In the genomic region with DNA sequence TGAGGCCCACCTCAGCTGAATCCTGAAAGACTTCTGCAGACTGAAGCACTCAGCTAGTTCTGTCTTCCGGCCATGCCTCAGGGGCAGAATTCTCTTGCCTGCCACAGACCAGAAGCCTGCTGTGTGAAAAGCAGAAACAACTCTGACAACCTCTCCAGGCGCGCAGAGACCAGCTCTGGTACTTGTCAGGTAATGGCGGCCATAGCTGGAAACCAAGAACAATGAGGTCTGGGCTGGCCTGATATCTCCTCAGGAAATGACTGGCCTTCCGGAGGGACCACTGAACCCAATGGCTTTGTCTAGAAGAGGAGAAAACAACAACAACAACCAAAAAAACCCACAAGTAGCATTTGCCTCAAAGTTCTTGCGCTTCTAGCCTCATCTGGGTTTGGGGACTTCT, we compare ENCODE assay signal across 9 mouse cellular contexts. TPM values are rescaled to one million over a fixed set of nuclear protein-coding genes. Genes with fewer than 3 reads are reported as not detected.
DNase-seq lines count a peak whose midpoint lies in the region; ATAC-seq and TF ChIP-seq lines count a peak whose summit lies in the region.
"Had no signal": no experiment of that assay in that cellular context is flagged by ENCODE, and none has a peak within 500 bp of the region (broad histone marks: within the 10 kb centered on the region; RNA-seq: fewer than 3 reads in every experiment).

No protein-coding gene starts in this region.

- peak; percentile 22 for DNase-seq in gastrocnemius, postnatal 25 days
- DNase-seq in gastrocnemius, postnatal 4 days (ENCODE audit: low spot score in 2 of 2): no peak
- no peak for DNase-seq in heart, embryonic 10.5 days (ENCODE audit: low spot score)
- DNase-seq in kidney, postnatal 0 days (ENCODE audit: low spot score): no peak
- DNase-seq in lung, postnatal 36 days: peak; percentile 74
- no peak for DNase-seq in frontal cortex, postnatal 10 days (ENCODE audit: low spot score in 2 of 2)
- no peak for DNase-seq in layer of hippocampus, postnatal 25 days (ENCODE audit: extremely low spot score in 1 of 2, low spot score in 1 of 2)

- TF ChIP-seq CTCF in kidney, postnatal 0 days (IDR thresholded peaks at IDR 0.05; ENCODE audit: low read depth): no peak

- peaks cover 40% of the 10 kb centered on the region for H3K4me1 ChIP-seq in heart, embryonic 10.5 days
- H3K4me1 ChIP-seq in kidney, postnatal 0 days (replicated peaks; ENCODE audit: insufficient read depth, low read length): no peaks in the 10 kb centered on the region

- H3K9me3 ChIP-seq in heart, embryonic 10.5 days: no peaks in the 10 kb centered on the region
- no peaks in the 10 kb centered on the region for H3K9me3 ChIP-seq in kidney, postnatal 0 days (replicated peaks; ENCODE audit: low read length)

- 0 out of 2 replicates have a peak, but pooled peaks cover 4% of the 10 kb centered on the region for H3K36me3 ChIP-seq in heart, embryonic 10.5 days
- no peaks in the 10 kb centered on the region for H3K36me3 ChIP-seq in kidney, postnatal 0 days (ENCODE audit: insufficient read depth, low read length)

- no peaks in the 10 kb centered on the region for H3K27me3 ChIP-seq in heart, embryonic 10.5 days (ENCODE audit: insufficient read depth, poor library complexity, severe bottlenecking)
- no peaks in the 10 kb centered on the region for H3K27me3 ChIP-seq in kidney, postnatal 0 days (ENCODE audit: insufficient read depth, low read length)

- H3K9ac ChIP-seq in kidney, postnatal 0 days (ENCODE audit: low read depth, low read length): peak overlapping the region; percentile 54; the same call in 1 of the 2 replicates

- peak overlapping the region; percentile 5; the same call in 1 of the 2 replicates for H3K4me2 ChIP-seq in kidney, postnatal 0 days (ENCODE audit: low read length)

- peak overlapping the region; percentile 86 for H3K27ac ChIP-seq in heart, embryonic 10.5 days
- H3K27ac ChIP-seq in kidney, postnatal 0 days: peak overlapping the region; percentile 73

- WGBS in heart, embryonic 10.5 days: 41% methylated on average over 6 of the region's 6 CpGs
- WGBS in kidney, postnatal 0 days: 70% methylated on average over 6 of the region's 6 CpGs

- no peak for ATAC-seq in kidney, postnatal 0 days (replicated peaks; ENCODE audit: low FRiP score, low read depth)
- no peak for ATAC-seq in erythroid progenitor cell, adult 5-6 weeks (replicated peaks; ENCODE audit: low FRiP score, poor library complexity, severe bottlenecking)

- H3K4me3 ChIP-seq in heart, embryonic 10.5 days: peak overlapping the region; percentile 43
- peak overlapping the region; percentile 23 for H3K4me3 ChIP-seq in kidney, postnatal 0 days (replicated peaks; ENCODE audit: low read depth, low read length)

RNA-seq across cellular contexts. Expression of gene Pecam1, which starts 35.4 kb away (rescaled TPM):
- total RNA-seq in gastrocnemius, postnatal 25 days (2021): 10 to 100 TPM; 32.2 to 50.6 TPM
- total RNA-seq in gastrocnemius, postnatal 4 days (2021): 100 to 1,000 TPM; 123 to 126 TPM
- polyA plus RNA-seq in heart, embryonic 10.5 days (2016; fragmentation: Nextera tagmentation; extraction: Ambion mirVana): 40.6 and 56.0 TPM in 2 replicates
- 54.1 and 55.0 TPM in 2 replicates for polyA plus RNA-seq in kidney, postnatal 0 days (2015; fragmentation: Nextera tagmentation; extraction: Ambion mirVana)
- total RNA-seq in layer of hippocampus, postnatal 25 days (2021): 10 to 100 TPM; 13.6 to 16.6 TPM
- 7.1 and 16.6 TPM in 2 replicates for total RNA-seq in erythroid progenitor cell, adult 5-6 weeks (2015; ENCODE audit: low replicate concordance)
- total RNA-seq in erythroid progenitor cell, adult 5-6 weeks (2017; ENCODE audit: low replicate concordance): 5.5 and 7.2 TPM in 2 replicates

RNA-seq across cellular contexts. Expression of gene Milr1, which starts 36.0 kb away (rescaled TPM):
- total RNA-seq in gastrocnemius, postnatal 25 days (2021): not detected
- total RNA-seq in gastrocnemius, postnatal 4 days (2021): 1 to 10 TPM; 1.1 to 1.8 TPM
- polyA plus RNA-seq in heart, embryonic 10.5 days (2016; fragmentation: Nextera tagmentation; extraction: Ambion mirVana): 0.46 and 1.2 TPM in 2 replicates
- polyA plus RNA-seq in kidney, postnatal 0 days (2015; fragmentation: Nextera tagmentation; extraction: Ambion mirVana): 0.78 and 0.89 TPM in 2 replicates
- total RNA-seq in layer of hippocampus, postnatal 25 days (2021): not detected
- total RNA-seq in erythroid progenitor cell, adult 5-6 weeks (2015; ENCODE audit: low replicate concordance): 7.9 and 10.5 TPM in 2 replicates
- 9.1 and 13.4 TPM in 2 replicates for total RNA-seq in erythroid progenitor cell, adult 5-6 weeks (2017; ENCODE audit: low replicate concordance)
- total RNA-seq: MEL had no signal

Comparison
In these comparisons a context has a peak if more than half of its experiments do, and no peak if none do; other contexts are left out.
1. DNase-seq: peak in gastrocnemius, postnatal 25 days (single experiment) and lung, postnatal 36 days (single experiment); none in gastrocnemius, postnatal 4 days (0 of 2), heart, embryonic 10.5 days (single experiment), kidney, postnatal 0 days (single experiment), frontal cortex, postnatal 10 days (0 of 2) and layer of hippocampus, postnatal 25 days (0 of 2).